Mouse (Mus musculus): ENCODE data around the gene Wdfy2.

DNA sequence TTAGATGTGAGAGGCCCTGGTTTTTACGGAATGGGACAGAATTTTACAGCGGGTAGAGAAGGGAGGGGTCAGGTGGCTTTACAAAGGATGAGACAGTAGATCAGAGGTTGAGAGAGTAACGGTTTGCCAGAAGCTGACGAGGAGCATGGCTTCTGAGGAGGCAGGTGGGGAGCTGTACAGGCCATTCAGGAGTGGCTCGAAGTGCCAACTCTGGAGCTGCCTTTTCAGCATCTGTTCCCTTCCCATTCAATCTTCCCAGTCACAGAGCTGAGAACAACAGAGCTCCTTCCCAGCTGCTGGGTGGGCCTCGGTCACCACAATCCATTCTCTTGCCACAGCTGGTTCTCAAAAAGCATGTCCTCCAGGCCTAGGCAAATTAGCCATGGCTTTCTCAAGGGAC, 8.2 kb upstream of the Wdfy2 start:
- TF ChIP-seq POLR2A (IDR thresholded peaks at IDR 0.05; ENCODE audit: low read depth, low read length) (no peak), CTCF (IDR thresholded peaks at IDR 0.05; ENCODE audit: extremely low read depth, insufficient read length, insufficient replicate concordance, low read depth, low read length) (no peak)

Measured in small intestine, adult 2 months (tissue).